Mouse (Mus musculus) midbrain, embryonic 15.5 days (tissue): ENCODE measurements at regions not wholly inside any gene's neighbourhood (a gene's known extent, or its start where the extent isn't known, plus 50 kb on each side); places are given as distances from the start of the nearest gene placed in this dataset.
A peak's percentile ranks its signal among the peaks of the same experiment; 100 is the strongest.
"Not testable (repeated sequence)": the region's sequence is repeated elsewhere in the genome, so short reads cannot be mapped to it uniquely, and the experiment has no call there.

Experiments
- ATAC-seq: fragments of 200-750 bp; cut with Nextera tagmentation; replicated peaks from 2 replicates; pipeline ENCODE4 v1.8.0; 2017; ENCODE audit warnings: moderate TSS enrichment
- H3K27ac ChIP-seq: fragments of 300-500 bp; sonication (generic); 2 replicates; pipeline ENCODE4 v1.5.1; 2015; ENCODE audit warnings: mild to moderate bottlenecking, inconsistent platforms
- H3K27me3 ChIP-seq: fragments of 300-500 bp; sonication (generic); replicated peaks from 2 replicates; pipeline ENCODE4 v1.6.1; 2015; ENCODE audit warnings: inconsistent platforms
- H3K36me3 ChIP-seq: fragments of 300-500 bp; sonication (generic); replicated peaks from 2 replicates; pipeline ENCODE4 v1.6.1; 2015; ENCODE audit warnings: inconsistent platforms
- H3K4me1 ChIP-seq: fragments of 300-500 bp; sonication (generic); 2 replicates; pipeline ENCODE4 v1.6.1; 2015; ENCODE audit warnings: inconsistent platforms
- H3K4me2 ChIP-seq: fragments of 300-500 bp; sonication (generic); 2 replicates; pipeline ENCODE4 v1.6.1; 2015; ENCODE audit warnings: inconsistent platforms, mild to moderate bottlenecking, moderate library complexity
- H3K4me3 ChIP-seq: fragments of 300-500 bp; sonication (generic); 2 replicates; pipeline ENCODE4 v1.5.1; 2015; ENCODE audit warnings: mild to moderate bottlenecking, inconsistent platforms
- H3K9ac ChIP-seq: fragments of 300-500 bp; sonication (generic); 2 replicates; pipeline ENCODE4 v1.6.1; 2015; ENCODE audit warnings: mild to moderate bottlenecking, inconsistent platforms
- H3K9me3 ChIP-seq: fragments of 300-500 bp; sonication (generic); 2 replicates; pipeline ENCODE4 v1.6.1; 2016; ENCODE audit warnings: inconsistent platforms
- WGBS: fragments of 180-500 bp; shearing (Covaris S2); methylation state at CpG from one replicate; pipeline ENCODE4 v1.1.7; 2015; ENCODE audit warnings: mixed read lengths; 5-methylcytosine and 5-hydroxymethylcytosine counted together

DNA sequence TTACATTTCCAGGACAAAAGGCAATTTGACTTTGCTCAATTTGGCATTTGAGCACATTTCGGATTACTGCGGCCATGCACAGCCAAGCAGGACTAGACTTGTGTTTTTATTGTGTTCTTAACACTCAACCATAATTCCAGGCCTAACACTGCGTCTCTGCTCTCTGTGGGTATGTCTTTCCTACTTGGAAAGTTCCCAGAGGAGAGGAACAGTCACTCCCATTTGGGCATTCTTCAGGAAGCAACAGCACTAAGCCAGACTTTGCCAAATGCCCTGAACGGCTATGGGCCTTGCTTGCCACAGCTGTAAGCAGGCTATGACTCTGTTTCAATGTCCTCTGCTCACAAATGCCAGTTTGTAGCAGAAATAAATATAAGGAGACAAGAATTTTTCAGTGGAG lies 56.5 kb upstream of the Pdk3 start:
- WGBS, result 74% methylated on average over 4 of the region's 4 CpGs
- Histone ChIP-seq H3K27me3 (no peaks in the 10 kb centered on the region), H3K4me1 (no peaks in the 10 kb centered on the region), H3K9me3 (no peaks in the 10 kb centered on the region), H3K27ac (no peak overlapping the region), H3K36me3 (no peaks in the 10 kb centered on the region), H3K9ac (no peak overlapping the region), H3K4me3 (no peak overlapping the region), H3K4me2 (no peak overlapping the region)
- no peak for ATAC-seq

DNA sequence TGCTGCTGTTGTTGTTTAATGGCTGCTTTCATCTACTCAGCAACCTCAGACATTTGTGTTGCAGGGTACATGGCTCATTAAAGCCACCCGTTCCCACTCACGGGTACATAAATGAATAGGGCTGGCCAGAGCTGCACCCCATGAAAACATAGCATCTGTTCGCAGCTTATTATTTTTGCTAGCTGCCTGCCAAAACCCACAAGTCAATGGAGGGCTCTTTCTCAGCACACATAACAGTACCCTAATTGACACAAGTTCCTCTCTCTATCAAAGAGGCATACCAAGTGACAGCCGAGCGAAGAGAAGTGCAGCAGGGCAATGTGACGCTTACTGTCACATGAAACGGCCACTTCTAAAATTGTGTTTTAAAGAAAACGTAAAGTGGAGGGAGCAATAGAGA lies 57.0 kb upstream of the Pdk3 start:
- peak; percentile 72 for ATAC-seq
- Histone ChIP-seq H3K36me3 (no peaks in the 10 kb centered on the region), H3K4me1 (no peaks in the 10 kb centered on the region), H3K4me3 (peak overlapping the region; percentile 37), H3K9ac (0 out of 2 replicates have a peak overlapping the region, but pooled peaks have one; percentile 25), H3K27me3 (no peaks in the 10 kb centered on the region), H3K27ac (peak overlapping the region; percentile 70; the same call in 1 of the 2 replicates), H3K4me2 (peak overlapping the region; percentile 46), H3K9me3 (no peaks in the 10 kb centered on the region)
- WGBS, result 62% methylated on average over 8 of the region's 8 CpGs

DNA sequence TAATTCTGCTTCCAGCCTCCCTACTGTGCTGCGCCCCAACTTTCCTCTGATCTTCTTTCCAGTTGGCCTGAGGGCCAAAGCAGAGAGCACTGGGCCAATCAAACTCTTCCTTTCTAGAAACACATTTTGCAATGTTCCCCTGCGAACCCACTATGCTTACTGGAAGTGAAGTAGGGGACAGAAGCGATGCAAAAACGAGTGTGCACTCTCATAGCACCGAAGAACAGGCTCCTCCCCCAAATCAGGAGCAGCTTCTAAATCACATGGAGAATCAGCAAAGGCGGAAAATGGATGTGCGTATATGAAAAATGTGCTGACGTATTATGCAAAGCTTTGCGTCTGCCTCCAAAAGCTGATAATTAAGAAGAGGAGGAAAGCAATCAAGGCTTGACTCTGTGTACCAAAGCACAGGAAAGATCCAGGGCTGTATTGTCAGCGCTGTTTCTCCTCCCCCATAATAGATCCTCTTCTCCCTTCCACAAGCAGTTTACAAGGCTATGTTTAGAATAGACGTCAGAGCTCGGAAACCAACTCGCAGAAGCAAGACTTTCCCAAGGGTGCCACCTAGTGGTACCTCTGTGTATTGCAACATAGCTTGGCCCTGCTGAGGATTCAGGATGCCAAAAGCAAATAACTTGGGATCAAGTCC lies 57.5 kb upstream of the Pdk3 start:
- H3K4me3 ChIP-seq, result peak overlapping the region; percentile 37
- peak overlapping the region; percentile 46 for H3K4me2 ChIP-seq
- no peaks in the 10 kb centered on the region for H3K27me3 ChIP-seq
- no peaks in the 10 kb centered on the region for H3K9me3 ChIP-seq
- no peaks in the 10 kb centered on the region for H3K4me1 ChIP-seq
- peak; percentile 95 for ATAC-seq
- H3K36me3 ChIP-seq, result no peaks in the 10 kb centered on the region
- H3K27ac ChIP-seq, result peak overlapping the region; percentile 70
- WGBS, result 34% methylated on average over 13 of the region's 13 CpGs
- 0 out of 2 replicates have a peak overlapping the region, but pooled peaks have one; percentile 25 for H3K9ac ChIP-seq

DNA sequence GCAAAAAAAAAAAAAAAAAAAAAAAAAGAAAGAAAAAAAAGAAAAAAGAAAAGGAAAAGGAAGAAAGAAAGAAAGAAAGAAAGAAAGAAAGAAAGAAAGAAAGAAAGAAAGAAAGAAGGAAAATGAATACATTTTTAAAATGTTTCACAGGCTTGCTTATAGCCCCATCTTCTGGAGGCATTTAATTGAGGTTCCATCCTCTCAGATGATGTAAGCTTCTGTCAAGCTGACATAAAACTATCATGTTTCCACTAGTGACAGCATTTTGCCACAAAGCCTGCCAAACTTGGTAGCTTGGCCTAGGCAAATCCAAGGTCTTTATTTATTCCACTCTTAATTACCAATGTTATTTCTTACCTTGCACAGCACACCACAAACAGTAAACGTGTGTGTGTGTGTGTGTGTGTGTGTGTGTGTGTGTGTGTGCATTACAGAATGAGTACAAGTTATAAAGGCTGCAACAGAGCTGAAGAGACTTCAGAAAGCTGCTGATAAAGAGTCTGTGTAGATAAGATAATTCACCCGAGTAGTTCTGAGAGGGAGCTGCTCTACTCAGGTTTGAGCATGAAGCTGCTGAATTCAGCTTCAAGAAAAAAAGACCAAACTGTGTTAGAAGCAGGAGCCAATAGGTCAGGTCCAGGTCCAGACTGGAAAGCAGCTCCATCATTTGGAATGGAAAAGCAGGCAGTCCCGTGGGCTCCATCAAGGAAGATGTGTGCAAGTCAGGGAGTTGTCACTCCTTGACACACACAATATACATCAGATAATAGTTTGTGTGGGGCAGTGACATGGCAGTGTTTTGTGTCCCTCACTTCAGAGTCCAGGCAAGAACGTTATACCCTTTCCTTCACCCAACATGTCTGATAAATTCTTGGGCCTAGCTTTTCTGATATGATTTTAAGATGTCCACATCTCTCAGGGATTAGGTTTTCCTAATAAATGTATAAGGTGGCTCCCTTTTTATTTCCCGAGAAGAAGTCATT lies 65.1 kb upstream of the Pdk3 start:
- no peak overlapping the region for H3K4me2 ChIP-seq
- no peaks in the 10 kb centered on the region for H3K27me3 ChIP-seq
- no peak overlapping the region for H3K9ac ChIP-seq
- no peaks in the 10 kb centered on the region for H3K36me3 ChIP-seq
- no peak overlapping the region for H3K27ac ChIP-seq
- 71% methylated on average over 5 of the region's 5 CpGs for WGBS
- ATAC-seq, result no peak
- no peaks in the 10 kb centered on the region for H3K9me3 ChIP-seq
- no peaks in the 10 kb centered on the region for H3K4me1 ChIP-seq
- H3K4me3 ChIP-seq, result no peak overlapping the region

DNA sequence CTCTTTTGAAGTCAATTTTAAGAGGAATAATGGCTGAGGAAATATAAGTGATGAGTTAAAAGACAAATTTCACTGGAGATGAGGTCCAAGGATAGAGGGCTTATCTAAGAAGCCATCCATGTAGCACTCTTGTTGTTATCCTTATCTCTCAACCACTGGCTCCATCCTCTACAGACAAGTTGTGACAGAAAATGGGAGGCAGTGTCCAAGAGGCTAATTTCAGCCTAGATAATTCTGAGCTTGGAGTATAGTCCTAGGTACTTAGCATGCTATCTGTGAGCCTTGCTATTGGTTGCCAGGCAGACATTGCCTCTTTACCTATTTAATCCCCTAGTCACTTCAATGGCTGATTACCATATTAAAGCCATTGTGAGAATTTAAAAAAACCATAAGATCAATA lies 65.2 kb upstream of the AU015836 start:
- H3K4me3 ChIP-seq, result no peak overlapping the region
- H3K27ac ChIP-seq, result no peak overlapping the region
- H3K4me2 ChIP-seq, result no peak overlapping the region
- H3K4me1 ChIP-seq, result no peaks in the 10 kb centered on the region
- H3K9me3 ChIP-seq, result no peaks in the 10 kb centered on the region
- H3K9ac ChIP-seq, result no peak overlapping the region
- H3K36me3 ChIP-seq, result no peaks in the 10 kb centered on the region
- ATAC-seq, result no peak
- H3K27me3 ChIP-seq, result no peaks in the 10 kb centered on the region

DNA sequence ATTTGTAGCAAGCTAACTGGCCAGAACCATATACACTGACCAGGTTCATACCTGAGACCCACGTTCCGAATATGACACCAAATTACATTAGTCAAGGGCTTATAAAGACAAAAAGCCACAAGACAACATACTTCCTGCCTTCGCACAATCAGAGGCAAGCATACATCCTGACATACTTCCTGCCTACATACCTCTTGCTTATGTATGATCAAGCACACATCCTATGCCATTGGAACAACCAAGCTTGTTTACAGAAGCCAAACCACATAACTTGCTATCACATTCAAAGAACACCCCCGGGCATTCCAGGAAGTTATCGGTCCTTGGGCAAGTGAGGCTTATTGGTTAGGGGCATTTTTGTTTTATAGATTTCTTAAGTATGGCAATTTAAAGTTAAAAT lies 62.9 kb upstream of the AU015836 start:
- Histone ChIP-seq H3K4me3 (no peak overlapping the region), H3K9ac (no peak overlapping the region), H3K9me3 (no peaks in the 10 kb centered on the region), H3K27ac (no peak overlapping the region), H3K27me3 (no peaks in the 10 kb centered on the region), H3K4me2 (no peak overlapping the region), H3K4me1 (no peaks in the 10 kb centered on the region), H3K36me3 (no peaks in the 10 kb centered on the region)
- ATAC-seq, result no peak
- WGBS, result 85% methylated on average over 5 of the region's 5 CpGs

DNA sequence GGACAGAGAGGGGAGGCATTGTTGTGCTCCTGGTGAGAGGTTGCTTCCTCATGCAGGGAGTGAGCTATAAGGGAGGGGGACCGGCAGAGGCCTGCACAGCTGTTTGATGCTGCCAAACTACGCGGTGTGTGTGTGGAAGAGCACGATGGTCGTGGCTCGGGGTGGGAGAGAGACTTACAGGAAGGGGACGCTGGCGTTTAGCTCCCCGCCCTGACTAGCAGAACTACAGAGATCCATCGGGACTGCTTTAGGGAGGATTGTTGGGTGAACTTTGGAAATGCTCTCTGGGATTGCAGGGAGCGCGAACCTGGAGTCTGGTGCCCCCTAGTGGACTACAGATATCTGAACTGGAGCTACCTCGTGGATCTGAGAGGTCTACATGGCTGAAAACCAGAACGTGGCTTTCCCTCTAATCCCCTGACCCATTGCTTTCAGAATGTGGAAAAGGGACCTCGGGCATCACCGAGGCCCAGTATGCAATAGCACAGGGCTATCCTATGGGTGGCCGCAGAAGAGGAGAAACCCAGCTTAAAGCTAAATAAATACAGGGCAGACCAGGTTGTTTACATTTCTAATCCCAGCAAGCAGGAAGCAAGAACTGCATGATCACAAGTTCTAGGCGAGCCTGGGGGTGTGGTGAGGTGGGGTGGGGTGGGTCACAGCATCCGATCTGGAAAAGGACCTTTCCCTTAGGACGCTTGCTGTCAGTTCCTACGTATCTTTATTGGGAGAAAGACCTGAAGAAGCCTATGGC lies 57.2 kb upstream of the AU015836 start:
- peak; percentile 78 for ATAC-seq
- Histone ChIP-seq H3K4me2 (peak overlapping the region; percentile 49), H3K9me3 (no peaks in the 10 kb centered on the region), H3K36me3 (no peaks in the 10 kb centered on the region), H3K27me3 (no peaks in the 10 kb centered on the region; the same call in 1 of the 2 replicates), H3K4me3 (peak overlapping the region; percentile 24), H3K4me1 (no peaks in the 10 kb centered on the region), H3K27ac (no peak overlapping the region), H3K9ac (no peak overlapping the region)
- 39% methylated on average over 21 of the region's 21 CpGs for WGBS

DNA sequence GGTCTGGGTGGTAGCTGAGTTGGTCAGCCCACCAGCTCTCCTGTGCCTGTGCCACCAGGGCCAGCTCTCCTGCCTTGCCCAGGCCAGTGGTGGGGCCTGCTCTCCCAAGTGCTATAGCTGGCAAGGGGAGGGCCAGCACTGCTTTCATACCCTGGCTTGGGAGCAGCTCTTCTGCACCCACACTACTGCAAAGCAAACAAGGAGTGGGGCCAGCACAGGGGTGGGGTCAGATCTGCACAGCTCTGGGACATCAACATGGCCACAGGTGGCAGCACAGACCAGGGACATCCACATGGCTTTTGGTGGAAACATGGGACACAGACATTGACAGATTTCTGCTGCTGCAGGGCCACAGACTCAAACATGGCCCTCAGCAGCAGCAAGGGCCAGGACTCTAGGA lies 52.9 kb upstream of the AU015836 start:
- Histone ChIP-seq H3K4me2 (no peak overlapping the region), H3K4me3 (no peak overlapping the region), H3K27me3 (no peaks in the 10 kb centered on the region; the same call in 1 of the 2 replicates), H3K36me3 (no peaks in the 10 kb centered on the region), H3K9ac (no peak overlapping the region), H3K27ac (no peak overlapping the region), H3K4me1 (no peaks in the 10 kb centered on the region), H3K9me3 (no peaks in the 10 kb centered on the region)
- no peak for ATAC-seq

DNA sequence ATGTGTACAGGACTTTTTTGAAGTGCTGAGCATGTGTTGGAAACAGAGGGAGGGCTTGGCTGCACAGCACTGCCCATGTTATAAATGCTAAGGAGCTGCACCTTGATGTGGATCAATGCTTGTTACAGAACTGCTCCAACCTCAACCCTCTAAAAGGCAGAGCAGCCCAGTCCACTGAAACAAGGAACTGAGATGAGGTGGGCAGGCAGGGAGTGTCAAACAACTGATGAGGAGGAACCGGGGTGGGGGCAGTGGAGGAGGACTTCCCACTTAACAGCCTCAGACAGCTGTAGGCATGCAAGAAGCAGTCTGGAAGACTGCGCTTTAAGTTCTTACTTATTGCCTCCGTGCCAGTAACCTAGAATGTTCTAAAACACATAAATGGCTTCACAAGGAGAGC lies 51.1 kb upstream of the AU015836 start:
- not testable (repeated sequence) for H3K4me1 ChIP-seq, H3K27me3 ChIP-seq, H3K4me2 ChIP-seq, H3K9me3 ChIP-seq, ATAC-seq, H3K9ac ChIP-seq, H3K4me3 ChIP-seq, H3K36me3 ChIP-seq, H3K27ac ChIP-seq
- 89% methylated on average over 3 of the region's 3 CpGs for WGBS
